Mouse (Mus musculus) CH12.LX (cell line): ENCODE measurements at regions not wholly inside any gene's neighbourhood (a gene's known extent, or its start where the extent isn't known, plus 50 kb on each side); places are given as distances from the start of the nearest gene placed in this dataset.

ENCODE experiments used
- BHLHE40 ChIP-seq: IDR thresholded peaks from 2 replicates; pipeline ENCODE4 v1.6.1; 2011; ENCODE audit warnings: mild to moderate bottlenecking, low read depth, low read length, improper control_type of control experiment
- CTCF ChIP-seq, 2 experiments: IDR thresholded peaks in 1 of 2; conservative IDR thresholded peaks in 1 of 2; 2 replicates each; pipeline ENCODE4 v1.5.1; 2011 to 2012; ENCODE audit warnings: low read depth in 2 of 2, low read length in 2 of 2, improper control_type of control experiment in 1 of 2, inconsistent platforms in 1 of 2, mild to moderate bottlenecking in 1 of 2, moderate library complexity in 1 of 2
- EP300 ChIP-seq: IDR thresholded peaks from 2 replicates; pipeline ENCODE4 v1.6.1; 2011; ENCODE audit warnings: low read length, improper control_type of control experiment
- MYC ChIP-seq: IDR thresholded peaks from 2 replicates; pipeline ENCODE4 v1.6.1; 2011; ENCODE audit warnings: low read depth, mild to moderate bottlenecking, improper control_type of control experiment, low read length
- POLR2A ChIP-seq: IDR thresholded peaks from 2 replicates; pipeline ENCODE4 v1.6.1; 2011; ENCODE audit warnings: low read depth, mild to moderate bottlenecking, improper control_type of control experiment, low read length
- UBTF ChIP-seq: IDR thresholded peaks from 2 replicates; pipeline ENCODE4 v1.6.1; 2012; ENCODE audit warnings: low read depth, mild to moderate bottlenecking, inconsistent platforms, low read length, improper control_type of control experiment, moderate library complexity

DNA sequence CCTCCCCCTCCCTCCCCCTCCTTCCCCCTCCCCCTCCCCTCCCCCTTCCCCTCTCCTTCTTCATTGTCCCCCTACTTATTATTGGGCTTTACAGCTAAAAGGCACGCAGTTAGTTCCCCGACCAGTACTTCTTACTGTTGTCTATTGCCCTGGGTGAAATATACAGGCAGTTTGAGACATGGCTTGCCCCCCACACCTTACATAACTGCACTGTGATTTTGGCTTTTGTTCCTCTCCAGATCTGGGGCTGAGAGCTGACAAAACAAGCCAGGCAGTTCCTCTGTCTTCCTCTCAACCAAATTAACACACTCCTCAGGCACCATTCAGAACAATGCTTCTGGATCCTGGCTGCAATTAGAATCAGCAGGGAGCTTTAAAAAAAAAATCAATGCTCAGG is 116.4 kb upstream of the Dlg1 start:
- no peak for TF ChIP-seq POLR2A
- no peak for TF ChIP-seq MYC
- TF ChIP-seq CTCF (conservative IDR thresholded peaks at IDR 0.05 in 1 of 2, IDR thresholded peaks at IDR 0.05 in 1 of 2; ENCODE audit: low read depth in 2 of 2, low read length in 2 of 2), result no peak
- no peak for TF ChIP-seq BHLHE40
- TF ChIP-seq EP300, result no peak
- TF ChIP-seq UBTF, result no peak
